Mouse (Mus musculus) lung, postnatal 0 days (tissue): ENCODE data around the gene Cstad. TPM values are rescaled to one million over a fixed set of nuclear protein-coding genes. Genes with fewer than 3 reads are reported as not detected.

Source experiments
- ATAC-seq: fragments of 200-750 bp; cut with Nextera tagmentation; 2 replicates; pipeline ENCODE4 v1.8.0; 2017; ENCODE audit warnings: moderate library complexity
- DNase-seq: peaks from one replicate; pipeline ENCODE4 v3.0.0-alpha.2; 2016; ENCODE audit warnings: low spot score
- H3K27ac ChIP-seq: fragments of 300-500 bp; sonication (generic); 2 replicates; pipeline ENCODE4 v1.5.1; 2014; ENCODE audit warnings: antibody characterized with exemption, mild to moderate bottlenecking, low read length, mixed read lengths
- H3K27me3 ChIP-seq: fragments of 300-500 bp; sonication (generic); replicated peaks from 2 replicates; pipeline ENCODE4 v1.6.1; 2014; ENCODE audit warnings: low read length, mixed read lengths; ENCODE audit not compliant: insufficient read depth
- H3K36me3 ChIP-seq: fragments of 300-500 bp; sonication (generic); 2 replicates; pipeline ENCODE4 v1.6.1; 2014; ENCODE audit warnings: low read length, mixed read lengths; ENCODE audit not compliant: insufficient read depth
- H3K4me1 ChIP-seq: fragments of 300-500 bp; sonication (generic); 2 replicates; pipeline ENCODE4 v1.6.1; 2014; ENCODE audit warnings: antibody characterized with exemption, low read depth, low read length, mixed read lengths; ENCODE audit not compliant: insufficient read depth
- H3K4me2 ChIP-seq: fragments of 300-500 bp; sonication (generic); replicated peaks from 2 replicates; pipeline ENCODE4 v1.6.1; 2014; ENCODE audit warnings: low read depth, mild to moderate bottlenecking, low read length, moderate library complexity, mixed read lengths
- H3K4me3 ChIP-seq: fragments of 300-500 bp; sonication (generic); 2 replicates; pipeline ENCODE4 v1.5.1; 2014; ENCODE audit warnings: low read depth, low read length
- H3K9ac ChIP-seq: fragments of 300-500 bp; sonication (generic); replicated peaks from 2 replicates; pipeline ENCODE4 v1.6.1; 2014; ENCODE audit warnings: low read depth, mild to moderate bottlenecking
- H3K9me3 ChIP-seq: fragments of 300-500 bp; sonication (generic); 2 replicates; pipeline ENCODE4 v1.6.1; 2016; ENCODE audit warnings: low read length, mixed read lengths
- CTCF ChIP-seq: IDR thresholded peaks from 2 replicates; pipeline ENCODE4 v1.5.1; 2016; ENCODE audit warnings: antibody characterized with exemption, mild to moderate bottlenecking
- EP300 ChIP-seq: IDR thresholded peaks from 2 replicates; pipeline ENCODE4 v1.6.1; 2016; ENCODE audit warnings: antibody characterized with exemption, mild to moderate bottlenecking, control low read depth
- WGBS: fragments of 180-500 bp; shearing (Covaris S2); extraction: QIAGEN DNeasy Blood & Tissue Kit; methylation state at CpG from one replicate; pipeline ENCODE4 v1.1.7; 2014; 5-methylcytosine and 5-hydroxymethylcytosine counted together
- polyA plus RNA-seq: library from polyadenylated mRNA; unstranded; fragments of >200 nt; fragmentation: Nextera tagmentation; extraction: Ambion mirVana; gene quantifications from 2 replicates; pipeline ENCODE4 v1.2.1, GENCODE M21; 2015

Cstad gene
- polyA plus RNA-seq, 1 experiment from 2014 or later = 2.3 TPM

- no peak overlapping the region for H3K27ac ChIP-seq
These were observed 48.6 kb downstream of the Cstad start for GRCm38 (mm10) chr2:30643422-30643821.

GRCm38 (mm10) chr2:30646833-30647232, 52.0 kb downstream of the Cstad start:
- H3K4me2 ChIP-seq = no peak overlapping the region
- peak; percentile 46 for ATAC-seq
- no peak overlapping the region for H3K9ac ChIP-seq
- no peak for TF ChIP-seq CTCF
- no peak for TF ChIP-seq EP300
- H3K27me3 ChIP-seq = no peaks in the 10 kb centered on the region
- 0 out of 2 replicates have a peak overlapping the region, but pooled peaks have one; percentile 43 for H3K27ac ChIP-seq
- peak; percentile 64 for DNase-seq
- no peaks in the 10 kb centered on the region for H3K9me3 ChIP-seq
- WGBS = 19% methylated on average over 5 of the region's 5 CpGs
- H3K4me1 ChIP-seq = 0 out of 2 replicates have a peak, but pooled peaks cover 3% of the 10 kb centered on the region
- H3K36me3 ChIP-seq = no peaks in the 10 kb centered on the region
- H3K4me3 ChIP-seq = no peak overlapping the region

More at GRCm38 (mm10) chr2:30643422-30643821, 48.6 kb downstream of the Cstad start:
- Histone ChIP-seq H3K27me3 (no peaks in the 10 kb centered on the region), H3K9ac (no peak overlapping the region), H3K9me3 (no peaks in the 10 kb centered on the region), H3K4me1 (peaks cover 8% of the 10 kb centered on the region; the same call in 1 of the 2 replicates), H3K4me2 (no peak overlapping the region), H3K4me3 (no peak overlapping the region), H3K36me3 (no peaks in the 10 kb centered on the region)
- TF ChIP-seq EP300 = no peak
- no peak for TF ChIP-seq CTCF
- 73% methylated on average over 7 of the region's 7 CpGs for WGBS
- no peak for ATAC-seq
- no peak for DNase-seq

- Histone ChIP-seq H3K4me3 (no peak overlapping the region), H3K36me3 (no peaks in the 10 kb centered on the region), H3K9me3 (no peaks in the 10 kb centered on the region), H3K27ac (0 out of 2 replicates have a peak overlapping the region, but pooled peaks have one; percentile 43), H3K4me1 (0 out of 2 replicates have a peak, but pooled peaks cover 3% of the 10 kb centered on the region), H3K4me2 (no peak overlapping the region), H3K9ac (no peak overlapping the region), H3K27me3 (no peaks in the 10 kb centered on the region)
- 22% methylated on average over 11 of the region's 11 CpGs for WGBS
- TF ChIP-seq EP300 (no peak), CTCF (no peak)
- DNase-seq (peak; percentile 64), ATAC-seq (peak; percentile 68)
These were observed 52.6 kb downstream of the Cstad start for GRCm38 (mm10) chr2:30647303-30647881.

DNA sequence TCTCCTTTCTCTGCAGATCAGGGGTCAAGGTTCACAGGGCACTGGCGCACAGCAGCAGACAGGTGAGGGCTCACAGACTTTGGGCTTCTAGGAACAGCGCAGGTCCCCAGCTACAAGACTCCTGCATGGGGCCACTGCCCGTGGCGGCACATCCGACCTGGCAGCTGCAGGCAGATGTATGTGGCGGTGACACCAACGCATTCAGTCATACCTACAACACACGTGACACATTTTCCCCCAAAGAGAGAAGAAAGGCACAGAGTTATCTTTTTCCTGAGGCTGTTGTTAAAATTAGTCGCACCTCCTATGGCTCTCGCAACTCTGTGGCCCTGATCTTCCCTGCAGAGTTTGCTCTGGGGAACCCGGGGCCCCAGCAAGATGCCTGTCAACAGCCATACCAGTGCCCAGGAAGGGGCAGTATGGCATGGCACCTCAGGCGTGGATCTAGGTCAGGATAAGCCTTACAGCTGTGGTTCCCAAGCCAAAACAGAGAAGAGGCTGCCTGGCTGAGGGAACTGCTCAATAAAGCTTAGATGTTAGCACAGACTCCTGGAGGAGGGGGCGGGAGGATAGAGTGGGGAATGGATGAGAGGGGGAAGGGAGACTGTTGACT, 53.1 kb downstream of the Cstad start:
- TF ChIP-seq EP300 (no peak), CTCF (no peak)
- no peaks in the 10 kb centered on the region for H3K36me3 ChIP-seq
- H3K27me3 ChIP-seq = no peaks in the 10 kb centered on the region
- ATAC-seq (no peak), DNase-seq (no peak)
- no peak overlapping the region for H3K9ac ChIP-seq
- 0 out of 2 replicates have a peak, but pooled peaks cover 4% of the 10 kb centered on the region for H3K4me1 ChIP-seq
- H3K27ac ChIP-seq = no peak overlapping the region
- no peaks in the 10 kb centered on the region for H3K9me3 ChIP-seq
- no peak overlapping the region for H3K4me3 ChIP-seq
- H3K4me2 ChIP-seq = no peak overlapping the region
- 31% methylated on average over 13 of the region's 13 CpGs for WGBS

DNA sequence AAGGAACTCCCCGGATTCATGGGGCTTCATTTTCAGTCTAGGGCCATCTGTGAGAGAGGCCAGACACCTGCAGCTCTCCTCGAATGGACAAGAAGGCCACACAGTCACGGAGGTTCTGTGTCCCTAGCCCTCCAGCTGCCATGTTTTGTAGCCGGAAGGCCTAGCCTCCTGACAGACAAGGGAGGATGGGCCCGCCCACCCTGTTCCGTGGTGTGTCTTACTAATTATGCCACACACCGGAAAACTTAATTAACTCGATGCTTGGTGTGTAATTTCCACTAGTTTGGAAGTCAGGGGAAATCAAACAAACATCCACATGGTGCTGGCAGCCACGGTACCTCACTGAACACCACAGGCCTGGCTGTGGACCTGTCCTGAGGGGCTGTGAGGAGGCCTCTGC, 55.4 kb downstream of the Cstad start:
- Histone ChIP-seq H3K4me1 (0 out of 2 replicates have a peak, but pooled peaks cover 4% of the 10 kb centered on the region), H3K27ac (no peak overlapping the region), H3K36me3 (no peaks in the 10 kb centered on the region), H3K9ac (no peak overlapping the region), H3K4me3 (no peak overlapping the region), H3K27me3 (no peaks in the 10 kb centered on the region), H3K9me3 (no peaks in the 10 kb centered on the region), H3K4me2 (no peak overlapping the region)
- ATAC-seq (no peak), DNase-seq (no peak)
- WGBS = 69% methylated on average over 9 of the region's 9 CpGs
- no peak for TF ChIP-seq EP300
- no peak for TF ChIP-seq CTCF

DNA sequence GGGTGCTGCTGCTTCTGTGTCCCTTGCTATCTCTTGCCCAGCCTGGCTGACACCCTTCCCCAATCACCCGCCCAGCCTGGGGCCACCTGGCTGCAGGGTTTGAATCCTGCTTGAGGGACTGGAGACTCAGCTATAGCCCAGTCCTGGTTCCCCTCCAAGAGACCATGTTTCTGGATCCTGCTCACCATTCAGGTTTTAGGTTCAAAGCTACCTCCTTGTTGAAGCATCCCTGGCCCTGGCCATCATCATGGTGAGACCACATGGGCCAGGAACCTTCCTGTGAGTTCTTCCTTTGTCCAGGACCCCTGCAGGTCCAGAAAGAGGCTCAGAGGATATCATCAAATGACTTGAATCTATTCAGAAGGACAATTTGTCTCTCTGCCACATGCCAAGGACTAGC, 57.0 kb downstream of the Cstad start:
- no peaks in the 10 kb centered on the region for H3K27me3 ChIP-seq
- H3K9ac ChIP-seq = no peak overlapping the region
- ATAC-seq = no peak
- H3K9me3 ChIP-seq = no peaks in the 10 kb centered on the region
- no peak for DNase-seq
- TF ChIP-seq EP300 (no peak), CTCF (no peak)
- H3K27ac ChIP-seq = no peak overlapping the region
- WGBS = 100% methylated on average over 1 of the region's 1 CpGs
- no peaks in the 10 kb centered on the region for H3K36me3 ChIP-seq
- no peak overlapping the region for H3K4me3 ChIP-seq
- H3K4me1 ChIP-seq = peaks cover 6% of the 10 kb centered on the region
- H3K4me2 ChIP-seq = no peak overlapping the region
